Comparison of ENCODE assay signal across 9 mouse cellular contexts in genomic region chr6:82945750-82946149, GRCm38 (mm10). TPM values are rescaled to one million over a fixed set of nuclear protein-coding genes. Genes with fewer than 3 reads are reported as not detected.
DNase-seq lines count a peak whose midpoint lies in the region; ATAC-seq lines count a peak whose summit lies in the region.
"Had no signal": no experiment of that assay in that cellular context is flagged by ENCODE, and none has a peak within 500 bp of the region (broad histone marks: within the 10 kb centered on the region; RNA-seq: fewer than 3 reads in every experiment).

No protein-coding gene starts in this region.

- intact Hi-C loops in left cerebral cortex, postnatal 4 days (cut with DNase I): no loop called here
- intact Hi-C loops in left cerebral cortex, postnatal 25 days (cut with DNase I): no loop called here

- peak; percentile 68 for DNase-seq in CD4-positive, CD25-positive, alpha-beta regulatory T cell, adult 2 months (ENCODE audit: low read depth, low spot score)
- DNase-seq in left cerebral cortex, postnatal 4 days: peak; percentile 59
- DNase-seq in left cerebral cortex, postnatal 25 days (ENCODE audit: low spot score in 2 of 2): no peak
- peak; percentile 42 for DNase-seq in NIH3T3 (ENCODE audit: low read depth)
- peak; percentile 33 for DNase-seq in mesoderm, embryonic 11.5 days (ENCODE audit: low read depth, low spot score)
- DNase-seq in adrenal gland, postnatal 36 days: no peak
- no peak for DNase-seq in frontal cortex, postnatal 10 days (ENCODE audit: low spot score in 2 of 2)

- no peak for ATAC-seq in CD4-positive, CD25-positive, alpha-beta regulatory T cell, adult 4 months

RNA-seq across cellular contexts. Expression of gene M1ap, which starts 1.0 kb away (rescaled TPM):
- 1 to 10 TPM in 1 of 2 experiments, under 1 TPM in 1; 0.94 to 1.4 TPM for polyA plus RNA-seq in CD4-positive, CD25-positive, alpha-beta regulatory T cell, adult 4 months (2017; shearing (Covaris generic))
- under 1 TPM in 1 of 2 experiments, not detected in 1; 0.44 TPM for total RNA-seq in left cerebral cortex, postnatal 4 days (2021)
- total RNA-seq in left cerebral cortex, postnatal 25 days (2021): not detected
- total RNA-seq in adrenal gland, postnatal 36 days (2021): under 1 TPM in 1 of 2 experiments, not detected in 1; 0.13 TPM

RNA-seq across cellular contexts. Expression of gene Sema4f, which starts 6.2 kb away (rescaled TPM):
- 1 to 10 TPM; 2.3 to 3.1 TPM for polyA plus RNA-seq in CD4-positive, CD25-positive, alpha-beta regulatory T cell, adult 4 months (2017; shearing (Covaris generic))
- 10 to 100 TPM; 51.3 to 54.0 TPM for total RNA-seq in left cerebral cortex, postnatal 4 days (2021)
- total RNA-seq in left cerebral cortex, postnatal 25 days (2021): 10 to 100 TPM; 37.5 to 40.6 TPM
- total RNA-seq in adrenal gland, postnatal 36 days (2021): under 1 TPM; 0.66 to 0.69 TPM
- polyA plus RNA-seq: heart, embryonic 14.5 days had no signal

Comparison
In these comparisons a context has a peak if more than half of its experiments do, and no peak if none do; other contexts are left out.
1. DNase-seq: peak in CD4-positive, CD25-positive, alpha-beta regulatory T cell, adult 2 months (single experiment), left cerebral cortex, postnatal 4 days (single experiment), NIH3T3 (single experiment) and mesoderm, embryonic 11.5 days (single experiment); none in left cerebral cortex, postnatal 25 days (0 of 2), adrenal gland, postnatal 36 days (0 of 2) and frontal cortex, postnatal 10 days (0 of 2).
2. RNA of gene Sema4f, which starts 6.2 kb away (total RNA-seq): 51.3 to 54.0 TPM in left cerebral cortex, postnatal 4 days and 37.5 to 40.6 TPM in left cerebral cortex, postnatal 25 days; 0.66 to 0.69 TPM in adrenal gland, postnatal 36 days; every median in the first group is over 10 times any median in the second.